Mouse (Mus musculus) heart, adult 2 months (tissue): ENCODE results near the gene Gm136. TPM values are rescaled to one million over a fixed set of nuclear protein-coding genes. Genes with fewer than 3 reads are reported as not detected.
"Not testable (repeated sequence)": the region's sequence is repeated elsewhere in the genome, so short reads cannot be mapped to it uniquely, and the experiment has no call there.

Experiments used
- DNase-seq, 2 experiments: peaks; one replicate each; pipeline ENCODE4 v3.0.0; 2021
- H3K27ac ChIP-seq: fragments of 200-600 bp; 2 replicates; pipeline ENCODE4 v1.8.1; 2022
- H3K27me3 ChIP-seq: fragments of 200-500 bp; 2 replicates; pipeline ENCODE4 v1.6.1; 2012; ENCODE audit warnings: mild to moderate bottlenecking, low read length, inconsistent platforms, mixed read lengths; ENCODE audit not compliant: control insufficient read depth, insufficient read depth
- H3K36me3 ChIP-seq: fragments of 200-500 bp; 2 replicates; pipeline ENCODE4 v1.6.1; 2012; ENCODE audit warnings: low read length, inconsistent platforms; ENCODE audit not compliant: control insufficient read depth, insufficient read depth
- H3K4me1 ChIP-seq: fragments of 200-500 bp; 2 replicates; pipeline ENCODE4 v1.6.1; 2011; ENCODE audit warnings: low read length; ENCODE audit not compliant: control insufficient read depth, insufficient read depth
- H3K4me3 ChIP-seq: fragments of 200-600 bp; 2 replicates; pipeline ENCODE4 v1.8.1; 2022
- H3K79me2 ChIP-seq: fragments of 200-500 bp; replicated peaks from 2 replicates; pipeline ENCODE4 v1.6.1; 2012; ENCODE audit warnings: mild to moderate bottlenecking, inconsistent platforms, low read length, moderate library complexity, mixed read lengths; ENCODE audit not compliant: control insufficient read depth, insufficient read depth
- H3K9ac ChIP-seq: fragments of 200-500 bp; 2 replicates; pipeline ENCODE4 v1.6.1; 2012; ENCODE audit warnings: low read depth, mild to moderate bottlenecking, control low read depth, inconsistent platforms, low read length, mixed read lengths
- CTCF ChIP-seq: fragments of 200-600 bp; IDR thresholded peaks from 2 replicates; pipeline ENCODE4 v1.8.1; 2022; ENCODE audit warnings: antibody characterized with exemption, mild to moderate bottlenecking, moderate library complexity
- EP300 ChIP-seq: fragments of 200-500 bp; IDR thresholded peaks from 2 replicates; pipeline ENCODE4 v1.6.1; 2011; ENCODE audit warnings: low read depth, low read length, control low read depth; ENCODE audit not compliant: insufficient read depth
- POLR2A ChIP-seq: fragments of 200-500 bp; IDR thresholded peaks from 2 replicates; pipeline ENCODE4 v1.6.1; 2011; ENCODE audit warnings: mild to moderate bottlenecking, low read depth, low read length, control low read depth; ENCODE audit not compliant: insufficient read depth
- WGBS: fragments of 180-500 bp; shearing (Covaris S2); methylation state at CpG from one replicate; pipeline ENCODE4 v1.1.7; 2018; 5-methylcytosine and 5-hydroxymethylcytosine counted together
- intact Hi-C: fragments of 180-260 bp; cut with DNase I; formaldehyde crosslinking; loops from one replicate; pipeline ENCODE4 v1.15.1; 2025
- polyA plus RNA-seq: library from polyadenylated mRNA; depleted of rRNA; stranded (reverse); fragments of >200 nt; gene quantifications from 2 replicates; pipeline ENCODE4 v1.2.3, GENCODE M21; 2012
- total RNA-seq, 2 experiments: library from RNA; stranded (reverse); gene quantifications; 2 replicates each; pipeline ENCODE4 v1.2.3; 2021

Gm136 gene
- total and polyA plus RNA-seq, 3 experiments = not detected

- Histone ChIP-seq H3K4me1 (no peaks in the 10 kb centered on the region; the same call in 1 of the 2 replicates), H3K79me2 (no peaks in the 10 kb centered on the region), H3K27me3 (no peaks in the 10 kb centered on the region), H3K4me3 (no peak overlapping the region), H3K36me3 (peaks cover 2% of the 10 kb centered on the region; the same call in 1 of the 2 replicates), H3K27ac (no peak overlapping the region), H3K9ac (no peak overlapping the region)
- TF ChIP-seq EP300 = no peak
- TF ChIP-seq POLR2A = no peak
- TF ChIP-seq CTCF = no peak
- DNase-seq = no peak
- intact Hi-C loops = no loop called here
- WGBS = 22% methylated on average over 6 of the region's 6 CpGs
These were observed 6.8 kb downstream of the Gm136 start for GRCm38 (mm10) chr4:34749236-34749635.

DNA sequence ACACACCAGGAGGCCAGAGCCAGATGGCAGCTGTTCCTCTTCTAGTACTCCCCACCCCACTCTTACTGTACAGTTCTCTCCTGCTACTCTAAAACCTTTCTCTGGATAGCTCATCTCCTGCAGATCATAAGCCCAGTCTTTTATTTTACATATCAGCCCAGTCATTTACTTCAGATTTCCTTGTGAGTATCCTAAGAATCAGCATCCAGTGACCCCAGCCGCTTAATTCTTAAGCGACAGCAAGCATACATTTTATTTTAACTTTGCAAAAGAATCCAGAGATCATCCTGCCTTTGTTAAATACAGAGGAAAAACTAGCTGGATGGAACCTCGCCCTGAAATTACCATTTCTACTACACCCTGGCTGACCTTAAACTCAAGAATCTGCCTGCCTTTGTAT, 21.6 kb downstream of the Gm136 start:
- no peak overlapping the region for H3K4me3 ChIP-seq
- no peak for TF ChIP-seq POLR2A
- no peak for TF ChIP-seq CTCF
- TF ChIP-seq EP300 = no peak
- no peaks in the 10 kb centered on the region; the same call in 1 of the 2 replicates for H3K4me1 ChIP-seq
- H3K79me2 ChIP-seq = no peaks in the 10 kb centered on the region
- H3K36me3 ChIP-seq = no peaks in the 10 kb centered on the region
- intact Hi-C loops = loop anchor here (5.0 kb wide), 1 partner anchor 43 kb away; the partner anchor contains the start of gene Smim8
- no peak overlapping the region for H3K27ac ChIP-seq
- no peak for DNase-seq
- H3K27me3 ChIP-seq = no peaks in the 10 kb centered on the region
- no peak overlapping the region for H3K9ac ChIP-seq
- 70% methylated on average over 3 of the region's 3 CpGs for WGBS

DNA sequence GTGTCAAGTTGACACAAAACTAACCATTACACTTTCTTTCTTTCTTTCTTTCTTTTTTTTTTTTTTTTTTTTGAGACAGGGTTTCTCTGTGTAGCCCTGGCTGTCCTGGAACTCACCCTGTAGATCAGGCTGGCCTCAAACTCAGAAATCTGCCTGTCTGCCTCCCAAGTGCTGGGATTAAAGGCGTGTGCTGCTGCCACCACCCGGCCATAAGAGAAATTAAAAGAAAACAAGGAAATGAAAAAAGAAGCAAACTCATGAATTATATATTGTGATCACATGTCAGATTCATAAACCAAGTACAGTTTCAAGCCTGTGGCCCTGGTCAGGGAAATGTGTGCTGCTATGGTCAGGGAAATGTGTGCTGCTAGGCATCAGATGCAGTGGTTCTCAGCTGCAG, 22.6 kb downstream of the Gm136 start:
- not testable (repeated sequence) for H3K27me3 ChIP-seq, H3K27ac ChIP-seq, H3K79me2 ChIP-seq, DNase-seq, H3K9ac ChIP-seq, H3K36me3 ChIP-seq, H3K4me3 ChIP-seq, H3K4me1 ChIP-seq
- peak; percentile 42 for TF ChIP-seq CTCF
- intact Hi-C loops = loop anchor here (5.0 kb wide), 1 partner anchor 44 kb away; the partner anchor contains the start of gene Smim8
- 24% methylated on average over 2 of the region's 2 CpGs for WGBS

DNA sequence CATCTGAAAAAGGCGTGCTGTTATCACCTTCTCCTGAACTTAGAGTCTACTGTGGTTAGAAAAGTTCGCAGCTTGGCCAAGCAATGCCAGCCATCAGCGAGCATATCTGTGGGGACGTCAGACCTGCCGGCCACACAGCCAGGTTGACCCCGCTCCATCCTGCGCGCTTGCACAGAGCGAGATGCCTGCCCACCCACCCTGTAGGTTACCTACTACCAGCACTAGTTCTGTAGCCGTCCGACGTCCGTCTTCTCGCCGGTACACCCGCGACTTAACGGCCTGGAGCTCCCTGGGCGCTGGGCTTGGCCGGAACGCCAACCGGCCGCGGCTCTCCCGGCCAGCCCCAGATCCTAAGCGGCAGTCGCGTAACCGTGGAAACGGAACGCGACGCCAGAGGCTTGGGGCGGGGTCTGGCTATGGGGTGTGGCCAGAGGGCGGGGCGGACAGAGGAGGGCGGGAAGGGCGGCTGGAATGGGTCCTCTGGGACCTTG, 26.2 kb downstream of the Gm136 start, which contains the start of gene Cfap206:
Cfap206 (minus strand) TSS at position 356 of the 491 bp plus-strand sequence.
- H3K36me3 ChIP-seq = no peaks in the 10 kb centered on the region
- H3K4me3 ChIP-seq = peak within 1 kb of the TSS; percentile 44
- peak; percentile 60 to 63 for DNase-seq
- intact Hi-C loops = loop anchor here (5.0 kb wide), 1 partner anchor 47 kb away; the partner anchor contains the start of gene Smim8
- no peaks in the 10 kb centered on the region for H3K79me2 ChIP-seq
- WGBS = 1% methylated on average over 38 of the region's 38 CpGs
- no peaks in the 10 kb centered on the region for H3K27me3 ChIP-seq
- no peaks in the 10 kb centered on the region; the same call in 1 of the 2 replicates for H3K4me1 ChIP-seq
- H3K9ac ChIP-seq = no peak within 1 kb of the TSS
- TF ChIP-seq EP300 (no peak), CTCF (no peak), POLR2A (no peak)
- no peak within 1 kb of the TSS for H3K27ac ChIP-seq

GRCm38 (mm10) chr4:34725710-34726109, 30.4 kb downstream of the Gm136 start:
- H3K27me3 ChIP-seq, H3K9ac ChIP-seq, DNase-seq, intact Hi-C loops, H3K4me1 ChIP-seq, H3K4me3 ChIP-seq, H3K36me3 ChIP-seq, H3K27ac ChIP-seq, H3K79me2 ChIP-seq: not testable (repeated sequence)
- WGBS = 84% methylated on average over 3 of the region's 3 CpGs

- no peaks in the 10 kb centered on the region for H3K4me1 ChIP-seq
- no peak overlapping the region for H3K4me3 ChIP-seq
- H3K79me2 ChIP-seq = no peaks in the 10 kb centered on the region
- no peak for DNase-seq
- 60% methylated on average over 4 of the region's 4 CpGs for WGBS
- no peak for TF ChIP-seq EP300
- TF ChIP-seq POLR2A = no peak
- TF ChIP-seq CTCF = no peak
- intact Hi-C loops = no loop called here
- H3K9ac ChIP-seq = no peak overlapping the region
- H3K36me3 ChIP-seq = no peaks in the 10 kb centered on the region
- no peaks in the 10 kb centered on the region for H3K27me3 ChIP-seq
- H3K27ac ChIP-seq = no peak overlapping the region
These were observed 31.8 kb downstream of the Gm136 start for GRCm38 (mm10) chr4:34724306-34724705.
